Mouse (Mus musculus) erythroblast, embryonic 14.5 days (primary cell): ENCODE measurements around the gene Eml3.

ENCODE experiments used
- GATA1 ChIP-seq: IDR thresholded peaks from 2 replicates; pipeline ENCODE4 v1.6.1; 2012; ENCODE audit warnings: low read length, inconsistent platforms, mixed read lengths
- TAL1 ChIP-seq: IDR thresholded peaks from 3 replicates; pipeline ENCODE4 v1.6.1; 2012; ENCODE audit warnings: low read length, inconsistent platforms, mixed read lengths

DNA sequence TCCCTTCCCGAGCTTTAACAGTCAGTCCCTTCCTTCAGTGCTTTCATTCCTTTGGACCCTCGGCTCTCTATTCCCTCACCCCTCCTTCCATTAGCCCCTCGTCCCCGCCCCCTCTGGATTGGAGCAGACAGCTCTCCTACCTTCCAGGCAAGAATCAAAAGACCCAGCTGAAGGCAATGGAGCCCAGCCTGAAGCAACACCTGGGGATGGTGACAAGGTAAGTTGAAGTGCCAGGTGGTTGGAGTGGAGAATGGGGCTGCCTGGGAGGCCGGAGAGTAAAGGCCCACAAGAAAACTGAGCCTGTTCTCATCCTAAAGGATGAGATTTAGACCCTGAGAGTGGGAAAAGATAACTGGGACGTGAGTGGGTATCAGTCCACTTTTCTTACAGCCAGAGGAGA lies 20.8 kb upstream of the Eml3 start:
- TF ChIP-seq TAL1 (no peak), GATA1 (no peak)
